Mouse (Mus musculus) hindbrain, embryonic 15.5 days (tissue): ENCODE measurements around the gene Tns1. TPM values are rescaled to one million over a fixed set of nuclear protein-coding genes. Genes with fewer than 3 reads are reported as not detected.
A peak's percentile ranks its signal among the peaks of the same experiment; 100 is the strongest.

Source experiments
- ATAC-seq: fragments of 200-750 bp; cut with Nextera tagmentation; 2 replicates; pipeline ENCODE4 v1.8.0; 2017; ENCODE audit warnings: low read depth, moderate number of reproducible peaks, moderate TSS enrichment; ENCODE audit not compliant: low FRiP score
- H3K27ac ChIP-seq: fragments of 300-500 bp; sonication (generic); replicated peaks from 2 replicates; pipeline ENCODE4 v1.5.1; 2015; ENCODE audit warnings: mild to moderate bottlenecking, inconsistent platforms
- H3K27me3 ChIP-seq: fragments of 300-500 bp; sonication (generic); 2 replicates; pipeline ENCODE4 v1.6.1; 2015; ENCODE audit warnings: control low read depth, inconsistent platforms
- H3K36me3 ChIP-seq: fragments of 300-500 bp; sonication (generic); 2 replicates; pipeline ENCODE4 v1.6.1; 2015; ENCODE audit warnings: control low read depth, inconsistent platforms
- H3K4me1 ChIP-seq: fragments of 300-500 bp; sonication (generic); replicated peaks from 2 replicates; pipeline ENCODE4 v1.6.1; 2015; ENCODE audit warnings: control low read depth, inconsistent platforms
- H3K4me2 ChIP-seq: fragments of 300-500 bp; sonication (generic); 2 replicates; pipeline ENCODE4 v1.6.1; 2015; ENCODE audit warnings: moderate library complexity, mild to moderate bottlenecking, inconsistent platforms
- H3K4me3 ChIP-seq: fragments of 300-500 bp; sonication (generic); 2 replicates; pipeline ENCODE4 v1.5.1; 2015; ENCODE audit warnings: mild to moderate bottlenecking, inconsistent platforms
- H3K9ac ChIP-seq: fragments of 300-500 bp; sonication (generic); 2 replicates; pipeline ENCODE4 v1.6.1; 2015; ENCODE audit warnings: inconsistent platforms
- H3K9me3 ChIP-seq: fragments of 300-500 bp; sonication (generic); 2 replicates; pipeline ENCODE4 v1.6.1; 2016; ENCODE audit warnings: control low read depth, inconsistent platforms
- WGBS: fragments of 180-500 bp; shearing (Covaris S2); methylation state at CpG from one replicate; pipeline ENCODE4 v1.1.7; 2015; 5-methylcytosine and 5-hydroxymethylcytosine counted together
- polyA plus RNA-seq: library from polyadenylated mRNA; unstranded; fragments of >200 nt; fragmentation: Nextera tagmentation; extraction: Ambion mirVana; gene quantifications from 2 replicates; pipeline ENCODE4 v1.2.1, GENCODE M21; 2015

Gene Tns1
- polyA plus RNA-seq, 1 experiment from 2014 or later = 13.5 TPM

GRCm38 (mm10) chr1:73928385-73928784, 195.9 kb downstream of the Tns1 start:
- Histone ChIP-seq H3K36me3 (no peaks in the 10 kb centered on the region), H3K9me3 (no peaks in the 10 kb centered on the region), H3K27ac (no peak overlapping the region), H3K4me1 (no peaks in the 10 kb centered on the region; the same call in 1 of the 2 replicates), H3K4me3 (no peak overlapping the region), H3K9ac (no peak overlapping the region), H3K27me3 (no peaks in the 10 kb centered on the region), H3K4me2 (no peak overlapping the region)
- ATAC-seq = no peak
- 85% methylated on average over 8 of the region's 8 CpGs for WGBS

DNA sequence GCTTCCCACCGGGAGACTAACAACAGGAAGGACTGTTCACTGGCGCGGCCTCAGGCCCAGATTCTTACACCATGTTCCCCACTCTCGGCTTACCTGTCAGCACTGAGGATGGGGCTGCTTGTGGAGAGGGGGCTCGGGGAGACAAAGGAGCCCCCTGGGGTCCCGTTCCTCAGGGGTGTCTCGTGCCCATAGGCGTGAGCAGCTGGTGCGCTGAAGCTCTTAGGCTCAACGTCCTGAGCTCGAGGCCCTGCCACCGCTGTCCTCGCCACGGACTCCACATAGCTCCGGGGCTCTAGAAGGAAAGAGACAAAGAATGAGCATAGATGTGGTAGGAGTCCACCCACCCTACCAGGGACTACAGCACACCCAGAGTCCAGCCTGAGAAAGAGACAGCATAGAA, 196.4 kb downstream of the Tns1 start:
- no peak overlapping the region for H3K4me2 ChIP-seq
- H3K9ac ChIP-seq = no peak overlapping the region
- no peak overlapping the region for H3K4me3 ChIP-seq
- no peaks in the 10 kb centered on the region for H3K36me3 ChIP-seq
- H3K27ac ChIP-seq = no peak overlapping the region
- 80% methylated on average over 15 of the region's 15 CpGs for WGBS
- no peaks in the 10 kb centered on the region for H3K27me3 ChIP-seq
- no peak for ATAC-seq
- no peaks in the 10 kb centered on the region for H3K9me3 ChIP-seq
- no peaks in the 10 kb centered on the region; the same call in 1 of the 2 replicates for H3K4me1 ChIP-seq

DNA sequence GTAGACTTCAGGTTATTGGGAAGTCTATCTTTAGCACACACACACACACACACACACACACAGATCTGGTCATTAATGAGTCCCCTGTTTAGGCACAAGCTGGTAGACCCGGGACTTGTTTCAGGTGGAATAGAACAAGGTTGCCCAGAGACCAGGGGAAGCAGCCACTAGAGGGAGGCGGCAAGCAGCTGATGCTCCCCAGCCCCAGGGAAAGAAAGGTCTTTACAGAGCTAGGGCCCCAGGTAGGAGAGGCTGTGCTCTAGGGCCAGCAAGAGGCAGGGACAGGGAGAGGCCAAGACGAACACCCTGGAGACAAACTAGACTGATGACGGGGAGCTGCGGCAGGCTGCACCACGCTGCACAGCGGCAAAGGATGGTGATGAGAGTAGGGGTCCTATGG, 198.0 kb downstream of the Tns1 start:
- no peak overlapping the region for H3K4me3 ChIP-seq
- H3K36me3 ChIP-seq = no peaks in the 10 kb centered on the region
- H3K27me3 ChIP-seq = no peaks in the 10 kb centered on the region
- no peak overlapping the region for H3K9ac ChIP-seq
- H3K27ac ChIP-seq = no peak overlapping the region
- H3K4me2 ChIP-seq = no peak overlapping the region
- no peaks in the 10 kb centered on the region for H3K4me1 ChIP-seq
- 60% methylated on average over 7 of the region's 7 CpGs for WGBS
- ATAC-seq = no peak
- no peaks in the 10 kb centered on the region for H3K9me3 ChIP-seq

DNA sequence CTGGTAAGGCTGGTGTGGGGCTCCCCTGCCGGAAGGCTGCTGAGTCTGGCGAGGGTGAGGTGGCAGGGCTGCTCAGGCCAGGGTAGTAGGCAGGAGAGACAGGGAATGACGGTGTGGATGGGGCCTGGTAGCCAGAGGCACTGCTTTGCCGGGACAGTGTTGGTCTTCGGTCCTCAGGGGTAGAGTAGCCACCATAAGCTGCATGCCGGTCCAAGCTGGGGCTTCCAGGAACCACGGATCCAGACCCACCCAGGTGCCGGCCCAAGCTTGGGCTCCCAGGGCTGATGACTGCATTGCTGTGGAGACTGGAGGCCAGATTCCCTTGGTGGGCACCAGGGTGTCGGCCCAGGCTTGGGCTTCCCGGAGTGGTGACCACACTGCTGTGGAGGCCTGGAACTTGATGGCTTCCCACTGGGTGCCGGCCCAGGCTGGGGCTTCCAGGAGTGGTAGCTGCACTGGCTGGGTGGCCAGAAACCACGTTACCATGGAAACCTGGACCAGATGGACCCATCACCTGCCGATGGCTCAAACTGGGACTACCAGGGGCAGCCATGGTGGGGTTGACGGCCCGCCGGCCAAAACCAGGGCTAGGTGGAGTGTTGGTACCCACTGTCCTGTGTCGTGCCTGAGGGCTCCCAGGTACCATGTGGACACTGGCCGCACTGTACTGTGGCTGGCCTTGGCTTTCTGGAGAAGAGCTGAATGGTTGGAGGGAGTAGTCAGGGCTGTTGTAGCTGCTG, 199.2 kb downstream of the Tns1 start:
- Histone ChIP-seq H3K27ac (no peak overlapping the region), H3K4me3 (no peak overlapping the region), H3K36me3 (no peaks in the 10 kb centered on the region), H3K4me2 (no peak overlapping the region), H3K4me1 (no peaks in the 10 kb centered on the region), H3K9me3 (no peaks in the 10 kb centered on the region), H3K27me3 (no peaks in the 10 kb centered on the region), H3K9ac (no peak overlapping the region)
- 91% methylated on average over 18 of the region's 18 CpGs for WGBS
- no peak for ATAC-seq

DNA sequence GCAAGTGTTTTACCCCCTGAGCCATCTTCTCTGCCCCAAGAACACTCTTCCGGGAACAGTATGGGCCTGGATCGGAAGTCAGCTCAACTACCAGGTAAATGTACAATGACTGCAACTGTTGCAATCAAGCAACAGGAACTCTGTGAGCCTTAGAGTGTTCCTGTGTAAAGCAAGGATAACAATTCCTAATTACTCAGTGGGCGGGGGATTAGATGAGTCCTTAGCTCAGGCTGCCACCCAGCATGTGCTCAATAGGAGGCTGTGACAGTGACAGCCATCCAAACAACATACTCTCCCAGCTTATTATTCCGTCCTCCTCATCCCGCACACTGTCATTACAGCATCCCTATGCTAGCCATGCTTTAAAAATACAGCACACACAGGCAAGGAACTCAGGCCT, 200.0 kb downstream of the Tns1 start:
- no peak overlapping the region for H3K27ac ChIP-seq

GRCm38 (mm10) chr1:73923185-73923584, 201.1 kb downstream of the Tns1 start:
- WGBS = 80% methylated on average over 8 of the region's 8 CpGs
- no peak overlapping the region for H3K4me3 ChIP-seq

More for the DNA sequence above, 200.0 kb downstream of the Tns1 start:
- Histone ChIP-seq H3K27me3 (no peaks in the 10 kb centered on the region), H3K36me3 (no peaks in the 10 kb centered on the region), H3K4me1 (no peaks in the 10 kb centered on the region), H3K4me3 (no peak overlapping the region), H3K9ac (no peak overlapping the region), H3K4me2 (no peak overlapping the region), H3K9me3 (no peaks in the 10 kb centered on the region)
- WGBS = 84% methylated on average over 5 of the region's 5 CpGs
- ATAC-seq = no peak

DNA sequence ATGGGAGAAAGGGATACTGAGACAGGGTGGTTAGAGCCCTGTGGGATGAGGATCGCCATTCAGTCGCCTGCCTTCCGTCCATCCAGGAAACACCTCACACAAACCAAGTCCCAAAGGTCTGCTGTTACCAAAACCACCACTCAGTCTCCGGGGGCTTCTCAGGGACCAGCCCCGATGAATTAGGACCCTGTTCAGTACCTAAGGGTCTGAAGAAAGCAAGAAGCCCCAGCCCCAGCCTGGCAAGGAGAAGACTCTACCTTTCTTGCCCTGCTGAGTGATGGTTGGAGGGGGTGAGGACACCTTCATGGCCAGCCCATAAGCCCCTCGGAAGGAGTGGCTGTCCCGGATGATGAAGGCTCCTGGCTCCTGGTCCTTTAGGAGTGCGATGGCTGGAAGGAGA, 203.5 kb downstream of the Tns1 start:
- Histone ChIP-seq H3K4me1 (0 out of 2 replicates have a peak, but pooled peaks cover under 1% of the 10 kb centered on the region), H3K4me2 (no peak overlapping the region), H3K27ac (no peak overlapping the region), H3K27me3 (no peaks in the 10 kb centered on the region), H3K9me3 (no peaks in the 10 kb centered on the region), H3K9ac (no peak overlapping the region), H3K36me3 (no peaks in the 10 kb centered on the region), H3K4me3 (no peak overlapping the region)
- no peak for ATAC-seq
- 96% methylated on average over 8 of the region's 8 CpGs for WGBS

More at GRCm38 (mm10) chr1:73923185-73923584, 201.1 kb downstream of the Tns1 start:
- H3K36me3 ChIP-seq = no peaks in the 10 kb centered on the region
- H3K27me3 ChIP-seq = no peaks in the 10 kb centered on the region
- 0 out of 2 replicates have a peak overlapping the region, but pooled peaks have one; percentile 45 for H3K27ac ChIP-seq
- no peak overlapping the region for H3K4me2 ChIP-seq
- H3K9me3 ChIP-seq = no peaks in the 10 kb centered on the region
- no peak overlapping the region for H3K9ac ChIP-seq
- no peak for ATAC-seq
- H3K4me1 ChIP-seq = no peaks in the 10 kb centered on the region

DNA sequence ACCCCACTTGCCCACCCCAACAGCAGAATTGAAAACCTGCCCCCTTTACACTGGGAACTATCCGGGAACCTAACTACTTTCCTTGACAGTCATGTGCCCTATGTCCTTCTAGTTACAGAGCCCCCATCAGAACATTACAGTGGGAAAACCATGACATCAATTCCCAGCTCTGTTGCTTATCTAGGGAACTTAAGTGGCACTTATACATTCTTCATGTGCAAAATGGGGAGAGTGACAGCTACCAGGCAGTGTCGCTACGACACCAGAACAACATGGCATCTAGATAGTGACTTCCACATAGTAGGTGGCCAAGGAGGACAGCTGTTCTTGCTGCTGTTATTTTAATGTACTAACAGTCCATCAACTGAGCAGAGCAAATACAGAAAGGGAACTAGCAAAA, 204.3 kb downstream of the Tns1 start:
- ATAC-seq = no peak
- Histone ChIP-seq H3K9me3 (no peaks in the 10 kb centered on the region), H3K27ac (no peak overlapping the region), H3K4me1 (peaks cover 8% of the 10 kb centered on the region; the same call in 1 of the 2 replicates), H3K4me2 (no peak overlapping the region), H3K9ac (no peak overlapping the region), H3K36me3 (no peaks in the 10 kb centered on the region), H3K4me3 (no peak overlapping the region), H3K27me3 (no peaks in the 10 kb centered on the region)
- 94% methylated on average over 3 of the region's 3 CpGs for WGBS

- Histone ChIP-seq H3K27me3 (no peaks in the 10 kb centered on the region), H3K27ac (no peak overlapping the region), H3K4me1 (peaks cover 16% of the 10 kb centered on the region), H3K36me3 (no peaks in the 10 kb centered on the region), H3K9me3 (no peaks in the 10 kb centered on the region), H3K4me2 (no peak overlapping the region), H3K9ac (no peak overlapping the region), H3K4me3 (no peak overlapping the region)
- ATAC-seq = no peak
- WGBS = 73% methylated on average over 11 of the region's 11 CpGs
Measured at GRCm38 (mm10) chr1:73918001-73918400, 206.2 kb downstream of the Tns1 start.

DNA sequence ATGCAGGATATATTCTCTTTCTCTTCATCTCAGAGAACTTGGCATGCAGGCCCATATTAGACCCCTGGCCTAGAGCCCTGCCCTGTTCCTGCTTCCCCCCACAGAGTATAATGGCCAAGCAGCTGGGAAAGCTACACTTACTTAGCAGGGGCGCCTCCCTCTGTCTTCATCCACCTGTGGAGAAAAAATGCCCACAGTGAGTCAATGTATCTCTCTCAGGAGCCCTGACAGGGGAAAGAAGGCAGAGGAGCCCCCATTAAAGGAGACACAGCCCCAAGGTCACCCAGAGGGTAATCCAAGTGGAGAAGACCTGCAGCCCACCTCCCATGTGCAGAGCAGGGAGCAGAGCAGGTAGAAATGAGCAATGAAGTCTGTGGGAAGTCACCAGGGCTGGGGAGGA, 208.0 kb downstream of the Tns1 start:
- ATAC-seq = no peak
- Histone ChIP-seq H3K9me3 (no peaks in the 10 kb centered on the region), H3K9ac (no peak overlapping the region), H3K4me2 (no peak overlapping the region), H3K27ac (no peak overlapping the region), H3K36me3 (no peaks in the 10 kb centered on the region), H3K27me3 (no peaks in the 10 kb centered on the region), H3K4me3 (no peak overlapping the region), H3K4me1 (peaks cover 16% of the 10 kb centered on the region)
- WGBS = 67% methylated on average over 1 of the region's 1 CpGs

DNA sequence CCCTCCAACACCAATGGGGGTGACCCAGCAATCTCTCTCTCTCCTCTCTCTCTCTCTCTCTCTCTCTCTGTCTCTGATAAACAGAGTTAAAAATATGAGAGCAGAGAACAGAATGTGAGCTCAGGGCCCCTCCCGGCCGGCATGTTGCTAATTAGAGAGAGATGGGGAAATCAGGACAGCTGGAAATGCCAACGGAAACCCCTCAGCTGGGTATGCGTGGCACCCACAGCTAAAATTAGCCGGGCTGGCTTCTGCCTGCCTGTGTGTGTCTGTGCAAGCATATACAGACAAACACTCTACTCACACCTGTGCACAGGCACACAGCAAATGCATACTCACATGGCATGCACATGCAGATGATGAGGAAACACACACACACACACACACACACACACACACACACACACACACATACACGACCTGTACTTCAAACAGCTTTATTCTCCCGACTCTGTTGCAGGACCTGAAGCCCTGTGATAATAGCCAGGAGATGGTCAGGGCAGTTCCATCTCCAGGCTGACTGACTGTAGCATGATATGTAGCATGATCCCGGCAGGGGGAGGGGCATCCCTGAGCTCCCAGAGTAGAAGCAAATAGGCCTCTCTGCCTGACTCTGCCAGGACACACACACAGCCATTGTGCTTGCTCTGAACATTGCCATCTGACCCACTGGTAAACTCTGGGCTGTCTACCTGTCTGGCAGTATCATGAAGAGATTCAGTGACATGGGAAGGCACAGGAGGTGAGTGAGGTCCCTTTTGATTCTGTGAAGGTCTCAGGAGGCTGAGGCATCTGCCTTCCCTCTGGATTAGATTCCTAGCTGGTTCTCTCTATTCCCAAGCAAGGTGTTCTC, 208.8 kb downstream of the Tns1 start:
- Histone ChIP-seq H3K27ac (no peak overlapping the region), H3K27me3 (no peaks in the 10 kb centered on the region), H3K4me1 (peaks cover 16% of the 10 kb centered on the region), H3K4me3 (no peak overlapping the region), H3K9me3 (no peaks in the 10 kb centered on the region), H3K4me2 (no peak overlapping the region), H3K36me3 (no peaks in the 10 kb centered on the region), H3K9ac (no peak overlapping the region)
- no peak for ATAC-seq
- 62% methylated on average over 8 of the region's 8 CpGs for WGBS

DNA sequence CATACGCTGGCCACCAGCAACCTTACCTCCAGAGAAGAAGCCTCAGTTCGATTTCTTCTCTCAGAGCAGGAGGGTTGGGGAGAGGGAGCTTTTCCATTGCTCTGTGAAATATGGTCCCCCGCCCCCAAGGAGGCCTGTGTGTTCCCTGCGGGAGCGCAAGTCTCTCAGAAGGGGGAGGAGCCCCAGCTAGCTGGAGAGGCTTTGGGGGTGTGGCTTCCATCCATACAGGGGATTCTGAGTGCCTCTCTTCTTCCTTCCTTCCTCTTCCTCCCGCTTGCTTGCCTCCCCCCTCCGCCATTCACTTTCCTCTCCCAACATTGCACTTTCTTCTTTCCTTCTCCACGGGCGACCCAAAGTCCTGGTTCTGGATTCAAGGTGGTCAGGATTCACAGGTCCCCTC, 210.2 kb downstream of the Tns1 start:
- Histone ChIP-seq H3K9ac (no peak overlapping the region), H3K27ac (no peak overlapping the region), H3K4me2 (no peak overlapping the region), H3K4me3 (no peak overlapping the region), H3K27me3 (no peaks in the 10 kb centered on the region), H3K4me1 (peaks cover 16% of the 10 kb centered on the region), H3K9me3 (no peaks in the 10 kb centered on the region), H3K36me3 (no peaks in the 10 kb centered on the region)
- WGBS = 29% methylated on average over 9 of the region's 9 CpGs
- ATAC-seq = no peak
